Mouse (Mus musculus) spleen, embryonic (tissue): ENCODE measurements around the gene Mesd.

Source experiments
- CTCF ChIA-PET: fragments of 350-600 bp; sonication (Branson Sonifier 250); formaldehyde crosslinking; loops from one replicate; lab custom pipeline; 2022; lab: Charles Lee

The Mesd gene

GRCm38 (mm10) chr7:83884021-83884658, at the start of gene Mesd, which contains the start of gene Tlnrd1:
Mesd (plus strand) TSS chr7:83884466.
Tlnrd1 (minus strand) TSS chr7:83884305.
- CTCF ChIA-PET, result no interaction called here

DNA sequence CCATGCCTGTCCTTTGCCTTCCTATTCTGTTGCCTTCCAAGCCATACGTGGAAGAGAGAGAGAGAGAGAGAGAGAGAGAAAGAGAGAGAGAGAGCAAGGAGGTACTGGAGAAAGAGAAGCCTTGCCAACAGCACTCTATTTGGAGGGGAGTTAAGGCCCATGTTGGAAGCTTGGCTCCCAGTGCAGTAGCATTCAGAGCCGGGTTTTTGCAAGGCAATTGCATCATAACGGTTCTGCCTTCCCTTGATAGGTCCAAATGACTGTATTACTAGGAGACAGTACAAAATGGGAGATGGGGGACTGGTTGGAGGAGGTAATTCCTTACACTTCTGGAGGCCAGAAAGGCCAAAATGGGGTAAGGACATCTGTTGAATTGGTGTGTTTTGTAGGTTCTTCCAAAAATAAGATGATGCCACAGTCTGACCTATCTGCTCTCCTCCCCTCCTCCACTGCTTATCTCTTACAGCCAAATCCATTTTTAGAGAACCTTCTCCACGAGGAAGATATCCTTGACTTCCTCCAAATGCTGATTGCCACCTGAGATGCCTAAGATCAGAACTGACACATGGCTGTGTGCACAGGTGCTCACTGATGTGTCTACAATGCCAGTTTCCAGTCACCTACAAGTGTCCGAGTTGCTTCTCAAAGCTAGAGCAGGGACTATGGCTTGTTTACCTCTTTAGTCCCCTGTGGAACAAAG, 45.6 kb upstream of the Mesd start:
- CTCF ChIA-PET, result no interaction called here

DNA sequence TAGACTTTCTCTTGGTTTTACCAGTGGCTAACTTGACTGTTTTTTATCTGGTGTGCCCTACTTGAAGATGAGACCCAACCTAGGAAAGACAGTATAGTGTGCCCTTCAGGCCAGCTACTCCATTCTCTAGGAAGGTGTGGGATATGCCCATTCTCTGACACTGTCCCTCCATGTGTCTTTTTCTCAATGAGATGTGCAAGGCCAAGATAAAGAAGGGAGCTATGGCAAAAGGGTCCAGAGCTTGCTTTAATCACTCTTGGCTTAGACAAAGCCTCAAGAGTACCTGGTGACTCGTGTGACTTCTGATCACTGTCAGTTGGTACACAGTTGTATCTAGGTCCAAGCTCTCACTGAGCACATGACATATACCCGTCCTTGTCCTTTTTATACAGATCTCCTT, 44.2 kb upstream of the Mesd start:
- CTCF ChIA-PET, result no interaction called here

DNA sequence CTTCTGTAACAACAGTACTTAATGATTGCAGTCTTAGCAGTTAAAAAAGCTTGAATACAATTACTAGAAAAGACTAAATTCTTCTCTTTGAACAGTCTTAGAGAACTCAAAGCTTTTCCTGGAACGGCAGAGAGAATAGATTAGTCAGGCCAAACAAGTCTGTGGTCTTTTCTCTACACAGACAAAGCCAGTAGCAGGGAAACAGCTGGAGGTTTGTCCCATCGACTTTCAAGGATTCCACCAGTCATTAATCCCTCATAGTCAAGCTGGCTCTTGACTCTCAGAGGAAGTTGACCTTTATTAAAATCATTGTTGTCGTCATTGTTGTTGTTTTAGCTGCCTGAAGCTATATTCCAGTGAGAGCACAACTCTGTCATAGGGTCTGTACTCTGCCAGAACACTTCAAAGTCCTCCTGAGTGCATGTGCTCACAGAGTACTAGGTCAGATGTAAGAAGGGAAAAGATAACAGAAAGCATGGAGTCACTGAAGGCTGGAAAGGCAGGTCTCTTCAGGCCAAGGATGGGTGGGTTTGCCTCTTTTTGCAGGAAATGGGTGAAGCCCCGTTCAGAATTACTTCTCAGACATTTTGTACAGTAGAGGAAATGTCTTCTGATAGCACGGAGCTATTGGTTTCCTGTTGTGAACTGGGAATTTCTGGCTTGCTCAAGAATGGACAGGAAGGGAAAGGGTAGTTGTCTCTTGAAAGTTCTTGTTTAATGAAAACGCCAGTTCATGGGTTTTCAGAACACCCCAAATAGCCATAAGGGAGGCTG, 41.6 kb upstream of the Mesd start:
- CTCF ChIA-PET, result no interaction called here

DNA sequence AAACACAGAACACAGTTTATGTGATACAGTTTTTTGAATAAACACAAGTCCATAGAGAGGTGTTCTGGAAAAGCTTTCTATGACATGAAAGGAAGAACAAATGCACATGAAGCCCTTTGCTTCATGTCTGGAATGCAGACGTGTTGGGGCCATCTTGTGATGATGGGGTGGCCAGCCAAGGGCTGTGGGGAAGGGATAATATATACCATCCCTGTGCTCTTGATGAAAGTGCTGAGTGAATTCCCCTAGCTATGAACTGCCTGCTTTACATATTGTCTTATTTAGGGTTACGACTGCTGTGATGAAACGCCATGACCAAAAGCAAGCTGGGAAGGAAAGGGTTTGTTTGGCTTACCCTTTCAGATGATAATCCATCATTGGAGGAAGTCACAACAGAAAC, 39.5 kb upstream of the Mesd start:
- CTCF ChIA-PET, result no interaction called here

DNA sequence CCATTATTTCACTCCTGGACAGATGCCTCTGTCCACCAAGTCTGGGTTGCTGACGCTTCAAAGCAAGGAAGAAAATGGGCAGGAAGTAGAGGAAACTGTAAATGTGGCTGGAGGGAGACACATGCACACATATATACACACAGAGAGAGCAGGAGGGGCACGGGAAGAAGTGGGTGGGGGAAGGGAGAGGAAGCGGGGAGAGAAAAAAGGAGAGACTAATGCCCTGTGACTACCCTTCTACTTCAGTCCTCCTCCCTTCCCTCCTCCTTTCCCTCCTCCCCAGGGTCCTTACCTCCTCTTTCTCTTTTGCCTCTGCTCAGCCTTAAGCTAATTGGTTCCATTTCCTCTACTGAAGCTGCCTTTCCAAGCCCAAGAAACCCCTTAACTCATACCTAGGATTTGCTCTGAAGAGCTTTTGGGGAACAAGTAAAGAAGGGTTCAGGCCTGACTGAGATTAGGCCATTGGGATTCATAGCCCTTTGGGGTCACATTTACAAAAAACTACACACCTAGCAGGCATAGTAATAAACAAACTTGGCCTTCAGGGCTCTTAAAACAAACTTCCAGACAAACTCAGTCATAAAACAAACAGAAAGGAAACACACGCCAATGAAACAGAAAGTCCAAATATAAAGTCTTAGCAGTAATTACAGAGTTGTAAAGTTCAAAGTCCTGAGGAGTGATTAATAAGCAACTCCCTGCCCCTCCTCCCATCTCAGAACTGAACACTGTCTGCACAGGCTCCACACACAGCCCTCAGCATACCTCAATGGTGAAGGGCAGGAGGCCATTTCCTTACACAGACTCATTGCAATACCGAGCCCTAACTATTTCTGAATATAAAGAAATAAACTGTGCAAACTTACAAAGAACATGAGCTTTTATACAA, 36.8 kb upstream of the Mesd start:
- CTCF ChIA-PET, result no interaction called here

DNA sequence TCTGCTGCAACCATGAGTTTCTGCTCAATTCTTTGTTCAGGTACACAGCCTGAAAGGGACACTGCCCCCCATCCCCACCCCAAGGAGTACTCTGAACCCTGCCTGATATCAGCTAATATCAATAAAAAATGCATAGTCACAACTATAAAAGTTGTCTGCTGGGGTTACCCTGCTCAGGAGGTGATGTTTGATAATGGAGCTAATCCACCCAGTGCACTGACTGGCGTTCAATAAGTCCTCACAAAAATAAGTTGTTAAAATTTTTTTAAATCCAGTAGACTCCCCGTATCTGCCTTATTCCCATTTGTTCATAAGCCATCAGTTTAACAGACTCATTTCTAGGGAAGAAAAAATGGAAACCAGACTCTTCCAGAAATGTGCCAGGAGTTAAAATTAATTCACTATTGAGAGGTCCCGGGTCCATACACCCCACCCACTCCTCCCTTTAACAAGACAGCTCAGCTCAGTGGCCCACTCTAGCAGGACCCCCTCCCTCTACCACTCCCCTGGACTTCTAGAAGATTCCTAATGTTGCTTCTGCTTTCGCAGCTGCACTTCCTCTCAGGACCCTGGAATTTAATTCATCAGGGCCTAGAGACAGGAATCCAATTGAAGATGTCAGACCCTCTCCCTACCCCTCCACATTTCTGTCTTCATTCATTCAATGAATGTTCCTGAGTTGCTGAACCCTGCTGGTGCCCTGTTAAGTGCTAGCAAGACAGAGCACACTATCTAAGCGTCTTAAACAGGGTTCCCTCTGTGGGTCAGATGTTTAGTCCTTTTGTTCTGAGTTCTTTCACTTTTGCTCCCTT, 32.5 kb upstream of the Mesd start:
- CTCF ChIA-PET, result no interaction called here

DNA sequence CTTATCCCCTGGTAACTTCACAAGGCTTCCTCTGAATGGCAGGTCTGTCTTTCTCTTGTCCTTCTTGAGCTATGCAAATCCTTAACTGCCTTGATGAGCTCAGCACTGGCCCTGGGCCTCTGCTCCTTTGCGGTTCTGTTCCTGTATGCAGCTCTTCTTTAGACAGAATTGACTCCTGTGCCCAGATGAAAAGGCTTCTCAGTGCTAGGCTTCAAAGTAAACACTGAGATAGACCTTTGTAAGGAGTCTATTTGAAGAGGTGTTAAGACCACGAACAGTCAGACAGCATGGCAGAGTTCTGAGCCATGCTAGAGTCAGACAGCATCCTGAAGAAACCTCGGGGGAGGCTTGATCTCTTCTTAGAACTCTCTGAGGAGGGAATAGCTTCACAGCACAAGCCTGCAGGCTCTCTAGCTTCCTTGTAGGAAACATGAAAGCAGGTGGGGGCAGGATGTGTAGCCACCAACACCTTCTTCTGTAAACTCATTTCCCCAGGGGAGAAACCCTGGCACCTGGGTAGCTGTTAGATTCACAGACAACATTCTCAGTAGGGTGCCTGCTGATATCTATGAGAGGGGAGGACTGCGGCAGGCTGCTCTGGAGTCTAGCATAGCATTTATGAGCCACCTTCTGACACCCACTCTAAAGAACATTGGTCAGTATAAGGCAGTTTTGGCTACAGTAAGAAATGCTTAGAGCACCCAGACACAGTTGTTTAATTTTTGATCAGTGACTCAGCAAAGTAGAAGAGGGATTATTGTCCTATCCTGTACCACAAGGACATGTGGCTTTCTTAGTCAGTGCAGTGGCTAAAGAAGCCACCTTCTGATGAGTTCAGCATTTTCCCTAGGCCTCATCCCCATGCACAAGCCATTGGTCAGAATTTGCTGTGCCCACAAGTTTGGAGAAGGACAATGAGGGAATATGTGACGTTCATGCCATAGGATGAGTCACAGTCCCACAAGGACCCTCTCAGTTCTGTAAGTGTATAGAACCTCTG, 31.6 kb upstream of the Mesd start:
- CTCF ChIA-PET, result no interaction called here

GRCm38 (mm10) chr7:83855203-83855602, 29.1 kb upstream of the Mesd start:
- CTCF ChIA-PET, result interaction anchor here (0.5 kb wide), 1 partner anchor 41 kb away, joined by 3 read pairs; no protein-coding TSS in a partner anchor

GRCm38 (mm10) chr7:83856353-83857207, 27.7 kb upstream of the Mesd start:
- CTCF ChIA-PET, result interaction anchor here (0.5 kb wide), 1 partner anchor 1141 kb away, joined by 3 read pairs; no protein-coding TSS in a partner anchor

DNA sequence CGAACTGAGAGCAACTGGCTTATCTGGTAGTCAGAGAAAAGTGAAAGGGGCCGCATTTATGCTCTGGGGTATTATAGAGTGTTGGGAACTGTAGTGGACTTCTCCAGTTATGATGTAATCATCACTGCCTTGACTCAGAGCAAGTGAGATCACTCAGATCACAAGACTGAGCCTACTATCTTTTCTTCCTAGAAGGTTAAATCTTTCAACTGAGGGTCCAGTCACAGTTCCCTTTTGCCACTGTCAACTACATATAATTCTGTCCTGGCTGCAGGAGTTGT, 27.1 kb upstream of the Mesd start:
- CTCF ChIA-PET, result interaction anchor here (0.5 kb wide), 1 partner anchor 1141 kb away, joined by 3 read pairs; no protein-coding TSS in a partner anchor

- CTCF ChIA-PET, result no interaction called here
Measured at GRCm38 (mm10) chr7:83857921-83858320, 26.3 kb upstream of the Mesd start.

DNA sequence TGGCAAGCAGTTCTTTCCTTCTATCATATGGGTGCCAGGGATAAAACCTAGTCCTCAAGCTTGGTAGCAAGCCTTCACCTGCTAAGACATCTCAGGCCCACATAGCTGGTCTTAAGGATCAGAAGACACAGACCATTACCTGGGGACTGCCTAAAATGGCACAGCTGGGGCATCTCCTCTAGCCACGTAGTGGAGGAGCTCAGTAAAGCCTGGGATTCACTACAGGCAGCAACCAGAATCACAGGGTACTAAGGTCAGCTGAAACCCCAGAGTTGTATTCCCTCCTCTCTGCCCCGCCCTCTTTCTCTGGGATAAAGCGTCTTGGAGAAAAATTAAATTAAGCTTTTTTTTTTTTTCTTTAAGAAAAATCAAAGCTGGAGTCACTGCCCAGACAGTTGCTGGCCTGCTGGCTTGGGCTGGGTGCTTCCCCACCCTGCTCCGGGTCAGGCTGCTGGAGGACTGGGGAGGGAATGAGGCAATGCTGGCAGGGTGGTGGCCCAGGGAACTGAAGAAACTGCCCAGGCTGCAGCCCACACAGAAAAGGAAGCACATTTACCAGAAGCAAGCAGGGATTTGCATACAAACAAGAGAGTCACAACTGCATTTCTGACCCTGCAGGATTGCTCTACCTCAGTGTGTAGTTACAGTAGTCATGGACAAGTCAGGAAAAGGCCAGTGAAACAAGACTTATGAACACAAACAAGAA, 24.7 kb upstream of the Mesd start:
- CTCF ChIA-PET, result interaction anchor here (0.6 kb wide), 1 partner anchor 986 kb away, joined by 3 read pairs; no protein-coding TSS in a partner anchor

DNA sequence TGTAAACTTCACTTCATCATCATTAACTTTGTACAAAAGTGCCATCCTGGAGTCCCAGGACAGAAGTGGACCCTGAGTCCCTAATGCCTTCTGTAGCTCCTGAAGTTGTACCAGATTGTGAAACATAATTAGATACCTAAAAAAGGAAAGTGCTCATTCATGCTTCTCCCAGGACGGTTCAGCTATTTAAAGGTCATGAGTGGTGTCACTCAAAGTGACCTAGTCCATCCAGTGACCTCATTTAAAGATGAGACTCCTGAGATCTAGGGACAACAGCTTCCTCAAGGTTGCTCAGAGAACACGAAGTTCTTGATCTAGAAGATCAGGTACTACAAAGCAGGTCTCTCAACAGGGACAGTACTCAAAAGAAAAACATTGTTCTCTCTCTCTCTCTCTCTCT, 20.7 kb upstream of the Mesd start:
- CTCF ChIA-PET, result interaction anchor here (0.5 kb wide), 1 partner anchor 188 kb away, joined by 5 read pairs; no protein-coding TSS in a partner anchor

DNA sequence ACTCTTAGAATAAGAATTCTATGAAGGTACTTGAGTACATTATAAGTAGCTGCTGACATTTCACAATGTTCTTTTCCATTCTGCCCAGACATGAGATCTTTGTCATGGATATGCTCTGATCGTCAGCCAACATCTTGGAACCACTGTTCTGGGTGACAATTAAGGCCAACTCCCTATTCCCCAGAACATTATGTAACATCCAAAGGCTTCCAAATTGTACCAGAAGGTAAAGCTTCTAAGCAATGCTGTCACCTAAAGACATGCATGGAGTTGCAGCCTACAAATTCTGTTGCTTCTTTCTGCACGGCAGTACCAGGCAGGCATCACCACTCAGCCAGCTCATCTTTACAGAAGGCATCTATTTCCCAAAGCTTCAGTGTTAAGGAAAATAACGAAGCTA, 16.1 kb upstream of the Mesd start:
- CTCF ChIA-PET, result no interaction called here

DNA sequence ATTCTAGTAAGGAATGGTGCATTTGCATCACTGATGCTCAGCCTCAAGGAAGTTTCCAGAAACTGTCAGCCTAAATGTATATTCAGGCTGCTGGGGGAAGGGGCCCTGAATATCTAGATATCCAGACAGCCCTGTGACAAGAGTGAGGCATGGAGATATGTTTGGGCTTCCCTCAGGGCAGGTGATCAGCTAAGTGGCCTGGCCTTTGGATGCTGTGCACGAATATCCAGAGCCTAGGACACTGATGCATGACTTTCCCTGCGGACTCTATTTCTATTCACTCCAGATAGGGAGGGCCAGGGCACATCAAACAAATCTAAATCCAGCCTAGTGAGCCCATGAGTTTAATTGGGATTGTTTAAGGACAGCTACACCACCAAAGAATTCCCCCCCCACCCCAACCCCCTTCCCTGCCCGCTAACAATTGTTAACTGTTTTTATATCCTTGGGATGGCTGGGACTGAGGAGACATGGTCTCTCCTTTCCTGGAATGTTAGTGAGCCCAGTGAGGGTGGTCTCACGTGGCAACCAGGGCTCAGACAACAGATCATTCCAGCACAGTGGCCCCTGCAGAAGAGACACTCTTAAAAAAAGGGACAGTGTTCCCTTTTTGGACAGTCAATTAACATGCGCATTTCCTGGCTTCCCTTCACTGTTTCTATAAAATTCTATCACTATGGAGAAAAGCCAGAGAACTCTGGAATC, 14.3 kb upstream of the Mesd start:
- CTCF ChIA-PET, result no interaction called here

DNA sequence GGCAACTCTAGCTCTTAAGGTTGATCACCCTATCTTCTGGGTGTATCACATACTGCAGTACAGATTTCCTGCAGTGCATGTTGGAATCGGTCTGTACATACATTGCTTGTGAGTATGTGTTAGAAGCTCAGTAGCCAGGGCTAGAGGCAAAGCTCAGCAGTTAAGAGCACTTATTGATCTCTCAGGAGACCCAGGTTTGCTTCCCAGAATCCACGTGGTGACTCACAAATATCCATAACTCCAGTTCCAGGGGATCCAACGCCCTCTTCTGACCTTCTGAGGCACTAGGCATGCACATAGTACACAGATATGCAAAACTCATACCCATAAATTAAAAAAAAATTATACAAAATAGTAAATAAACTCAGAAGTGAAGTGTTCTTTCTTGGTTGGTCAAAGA, 7.2 kb upstream of the Mesd start:
- CTCF ChIA-PET, result no interaction called here
